Mouse (Mus musculus) mesoderm, embryonic 11.5 days (tissue): ENCODE measurements around the gene Inpp1.

Source experiments
- DNase-seq: peaks from one replicate; pipeline ENCODE4 v3.0.0-alpha.2; 2012; ENCODE audit warnings: low read depth, low spot score

Gene Inpp1

DNA sequence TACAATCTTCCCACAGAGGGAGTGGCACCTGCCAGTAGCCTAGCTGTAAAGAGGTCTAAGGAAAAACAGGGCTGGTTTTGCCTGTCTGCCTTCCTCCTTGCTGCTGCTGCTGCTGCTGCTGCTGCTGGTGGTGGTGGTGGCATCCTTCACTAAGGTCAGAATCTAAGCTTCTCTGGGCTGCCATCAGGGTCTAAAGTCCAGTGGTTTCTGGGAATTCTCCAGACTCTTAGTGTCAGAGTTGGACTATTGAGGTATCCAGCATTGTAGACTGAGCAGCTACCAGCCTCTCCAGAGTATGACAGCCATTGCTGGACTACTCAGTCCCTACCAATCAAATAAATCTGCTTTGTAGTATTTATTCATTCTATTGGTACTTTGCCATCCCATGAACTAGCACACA lies 24.8 kb downstream of the Inpp1 start:
- no peak for DNase-seq

DNA sequence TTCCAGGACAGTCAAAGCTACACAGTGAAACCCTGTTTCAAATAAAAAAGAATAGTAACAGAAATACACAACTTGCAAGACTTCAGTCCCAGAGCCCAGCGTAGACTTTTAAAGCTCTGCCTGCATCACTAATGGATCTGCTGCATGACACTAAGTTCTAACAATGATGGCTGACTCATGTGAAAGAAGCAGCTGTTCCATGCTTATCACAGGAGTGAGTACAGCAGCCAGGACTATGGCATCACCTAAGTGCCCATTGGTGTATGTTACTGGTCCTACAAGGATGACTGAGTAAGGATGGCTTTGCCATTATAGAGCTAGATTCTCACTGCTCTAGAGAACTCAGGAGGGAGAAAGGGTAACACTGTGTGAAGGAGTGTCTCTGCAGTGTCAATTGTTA lies 30.2 kb downstream of the Inpp1 start:
- DNase-seq = no peak

GRCm38 (mm10) chr1:52765176-52766111 lies 52.0 kb downstream of the Inpp1 start:
- no peak for DNase-seq

GRCm38 (mm10) chr1:52763894-52764809 lies 53.3 kb downstream of the Inpp1 start:
- DNase-seq = no peak

DNA sequence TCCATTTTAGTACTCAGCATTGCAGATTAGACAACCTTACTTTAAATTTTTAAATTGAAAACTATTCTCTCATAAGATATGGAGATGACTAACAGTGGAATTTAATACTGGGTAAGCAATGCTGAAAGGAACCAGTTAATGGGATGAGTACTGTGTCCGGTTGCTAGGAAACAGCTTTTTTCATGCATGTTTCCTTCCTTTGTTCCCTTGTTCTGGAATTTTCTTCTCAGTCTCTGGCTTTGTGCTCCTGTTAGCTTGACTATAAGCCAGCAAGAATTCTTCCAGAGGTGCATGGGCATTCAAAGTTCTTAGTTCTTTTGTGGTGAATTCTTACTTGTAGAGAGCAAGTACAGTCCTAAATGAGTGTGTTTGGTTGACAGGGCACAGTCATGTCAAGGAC lies 59.3 kb downstream of the Inpp1 start:
- peak; percentile 10 for DNase-seq

DNA sequence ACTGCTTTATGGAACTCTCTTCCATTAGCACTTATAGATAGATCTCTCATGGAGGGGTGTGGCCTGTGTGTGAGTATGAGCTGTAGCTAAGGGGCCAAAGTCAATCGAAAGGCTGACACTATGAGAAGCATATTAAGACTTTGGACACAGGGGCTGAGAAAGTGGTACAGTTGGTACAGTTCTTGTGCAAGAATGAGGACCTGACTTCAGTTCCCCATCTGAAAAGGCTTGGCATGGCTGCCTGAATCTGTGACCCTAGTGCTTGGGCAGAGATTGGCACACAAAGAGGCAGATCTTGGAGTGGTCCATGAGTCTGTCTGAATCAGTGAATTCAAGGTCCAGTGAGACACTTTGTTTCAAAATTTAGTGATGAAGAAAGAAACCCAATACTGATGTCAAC lies 63.2 kb downstream of the Inpp1 start:
- no peak for DNase-seq

DNA sequence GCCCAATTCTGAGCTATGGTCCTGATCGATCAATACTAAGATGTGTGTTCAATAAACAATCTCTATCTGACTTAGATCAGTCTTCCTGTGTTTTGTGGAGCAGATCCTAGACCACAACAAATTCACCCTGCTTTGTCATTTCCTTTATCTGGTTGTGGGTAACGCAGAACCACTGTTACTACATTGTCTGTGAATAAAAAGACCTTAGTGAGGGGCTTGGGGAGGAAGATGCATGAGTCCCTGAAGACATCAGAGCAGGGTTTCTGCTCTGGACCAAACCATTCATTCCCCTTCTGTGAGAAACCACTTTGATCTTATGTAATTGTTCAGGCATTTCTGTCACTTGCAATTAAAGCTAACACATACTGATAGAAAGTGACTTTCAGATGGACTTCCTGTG lies 63.7 kb downstream of the Inpp1 start:
- no peak for DNase-seq

- no peak for DNase-seq
These were observed 64.8 kb downstream of the Inpp1 start for GRCm38 (mm10) chr1:52752706-52753105.

- DNase-seq = no peak
These were observed 65.9 kb downstream of the Inpp1 start for GRCm38 (mm10) chr1:52751634-52752033.

DNA sequence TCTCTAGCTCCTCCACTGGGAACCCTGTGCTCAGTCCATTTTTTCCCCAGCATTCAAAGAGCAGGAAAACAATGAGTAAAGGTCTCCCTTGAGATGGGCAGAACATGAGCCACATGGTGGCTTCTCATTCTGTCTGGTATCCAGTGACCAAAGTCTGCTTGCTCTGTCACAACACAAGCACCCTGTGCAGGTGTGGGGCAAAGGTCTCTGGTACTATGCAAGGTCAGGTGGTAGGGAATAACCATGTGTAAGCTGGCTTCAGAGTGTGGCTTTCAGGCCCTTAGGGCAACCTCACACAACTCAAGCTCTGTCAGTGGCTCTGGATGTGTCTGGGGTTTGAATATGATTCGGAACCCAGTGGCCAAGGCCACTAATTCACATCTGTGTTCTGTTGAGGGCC lies 67.5 kb downstream of the Inpp1 start:
- DNase-seq = no peak

- peak; percentile 58 for DNase-seq
These were observed 69.2 kb downstream of the Inpp1 start for GRCm38 (mm10) chr1:52748260-52748659.

- no peak for DNase-seq
These were observed 74.9 kb downstream of the Inpp1 start for GRCm38 (mm10) chr1:52742567-52742966.
